Mouse (Mus musculus) cerebellum, adult 2 months (tissue): ENCODE measurements around the gene Afap1.

ENCODE experiments used
- CTCF ChIP-seq: fragments of 200-500 bp; IDR thresholded peaks from 2 replicates; pipeline ENCODE4 v1.5.1; 2011; ENCODE audit warnings: low read depth, mild to moderate bottlenecking, control low read depth, low read length, moderate library complexity, borderline replicate concordance; ENCODE audit not compliant: insufficient read depth
- POLR2A ChIP-seq: fragments of 200-500 bp; IDR thresholded peaks from 2 replicates; pipeline ENCODE4 v1.6.1; 2011; ENCODE audit warnings: low read length, control low read depth, borderline replicate concordance; ENCODE audit not compliant: insufficient read depth

GRCm38 (mm10) chr5:35958681-35959080 lies 65.6 kb downstream of the Afap1 start:
- TF ChIP-seq CTCF (peak; percentile 8; the same call in 1 of the 2 replicates), POLR2A (no peak)
